In genomic region chr2:60827152-60827428, GRCm38 (mm10) we compare ENCODE assay signal across 17 mouse cellular contexts.
DNase-seq lines count a peak whose midpoint lies in the region; ATAC-seq and TF ChIP-seq lines count a peak whose summit lies in the region.
"Had no signal": no experiment of that assay in that cellular context is flagged by ENCODE, and none has a peak within 500 bp of the region (broad histone marks: within the 10 kb centered on the region; RNA-seq: fewer than 3 reads in every experiment).

No protein-coding gene starts in this region.

- ATAC-seq in heart, embryonic 16.5 days (replicated peaks; ENCODE audit: extremely low read depth, insufficient read depth, low FRiP score) = 0 out of 2 replicates have a peak, but pooled peaks have one; percentile 6
- ATAC-seq in forebrain, embryonic 13.5 days = no peak

- no peaks in the 10 kb centered on the region for H3K27me3 ChIP-seq in heart, embryonic 16.5 days (ENCODE audit: control insufficient read depth, insufficient read depth, low read length)
- H3K27me3 ChIP-seq in myocyte (ENCODE audit: control insufficient read depth, insufficient read depth, insufficient read length) = no peaks in the 10 kb centered on the region
- peaks cover 4% of the 10 kb centered on the region; the same call in 1 of the 2 replicates for H3K27me3 ChIP-seq in forebrain, embryonic 13.5 days
- H3K27me3 ChIP-seq: embryonic facial prominence, embryonic 13.5 days; heart, embryonic 15.5 days; hindbrain, embryonic 13.5 days; limb, embryonic 12.5 days; liver, embryonic 13.5 days; lung, embryonic 15.5 days had no signal

- DNase-seq in heart, postnatal 4 days = no peak
- peak; percentile 51 for DNase-seq in urinary bladder, postnatal 14 days (ENCODE audit: low spot score)
- no peak for DNase-seq in urinary bladder, postnatal 4 days (ENCODE audit: low spot score in 2 of 2)
- DNase-seq in left cerebral cortex, adult 18-20 months (ENCODE audit: low spot score in 2 of 2) = no peak
- DNase-seq: adrenal gland, adult 8-10 months; cerebellum, adult 9-11 months; liver, embryonic 13.5 days; spleen, adult 18-20 months had no signal

- no peak overlapping the region for H3K4me2 ChIP-seq in heart, embryonic 16.5 days (ENCODE audit: low read depth, low read length)
- peak overlapping the region; percentile 37 for H3K4me2 ChIP-seq in myocyte (ENCODE audit: low read depth)
- no peak overlapping the region for H3K4me2 ChIP-seq in forebrain, embryonic 13.5 days
- H3K4me2 ChIP-seq: embryonic facial prominence, embryonic 13.5 days; heart, embryonic 15.5 days; hindbrain, embryonic 13.5 days; limb, embryonic 12.5 days; liver, embryonic 13.5 days; lung, embryonic 15.5 days; midbrain, embryonic 12.5 days had no signal

- H3K4me1 ChIP-seq in heart, embryonic 16.5 days (ENCODE audit: control insufficient read depth, insufficient read depth, low read length) = peaks cover 26% of the 10 kb centered on the region
- H3K4me1 ChIP-seq in forebrain, embryonic 13.5 days = no peaks in the 10 kb centered on the region
- H3K4me1 ChIP-seq: midbrain, embryonic 12.5 days had no signal

- peaks cover 98% of the 10 kb centered on the region for H3K79me2 ChIP-seq in myocyte (ENCODE audit: control insufficient read depth, insufficient read depth)

- no peak overlapping the region; the same call in 1 of the 2 replicates for H3K27ac ChIP-seq in heart, embryonic 16.5 days (ENCODE audit: low read length)
- no peak overlapping the region for H3K27ac ChIP-seq in forebrain, embryonic 13.5 days
- H3K27ac ChIP-seq: embryonic facial prominence, embryonic 13.5 days; hindbrain, embryonic 13.5 days; liver, embryonic 13.5 days; lung, embryonic 15.5 days; midbrain, embryonic 12.5 days had no signal

- no peak overlapping the region for H3K9ac ChIP-seq in heart, embryonic 16.5 days (ENCODE audit: low read length)
- H3K9ac ChIP-seq in forebrain, embryonic 13.5 days = no peak overlapping the region
- H3K9ac ChIP-seq: embryonic facial prominence, embryonic 13.5 days; heart, embryonic 15.5 days; hindbrain, embryonic 13.5 days; limb, embryonic 12.5 days; liver, embryonic 13.5 days; lung, embryonic 15.5 days; midbrain, embryonic 12.5 days had no signal

- H3ac ChIP-seq in myocyte (ENCODE audit: control insufficient read depth, insufficient read length) = no peak overlapping the region

- H3K4me3 ChIP-seq in heart, embryonic 16.5 days (ENCODE audit: low read length) = no peak overlapping the region
- no peak overlapping the region for H3K4me3 ChIP-seq in myocyte
- no peak overlapping the region for H3K4me3 ChIP-seq in forebrain, embryonic 13.5 days
- H3K4me3 ChIP-seq: embryonic facial prominence, embryonic 13.5 days; heart, embryonic 15.5 days; hindbrain, embryonic 13.5 days; limb, embryonic 12.5 days; liver, embryonic 13.5 days; lung, embryonic 15.5 days; midbrain, embryonic 12.5 days had no signal

- 76% methylated on average over 5 of the region's 5 CpGs for WGBS in heart, embryonic 16.5 days
- 85% methylated on average over 5 of the region's 5 CpGs for WGBS in forebrain, embryonic 13.5 days

- H3K36me3 ChIP-seq in heart, embryonic 16.5 days (ENCODE audit: control insufficient read depth, insufficient read depth) = no peaks in the 10 kb centered on the region
- H3K36me3 ChIP-seq in myocyte (ENCODE audit: control insufficient read depth, insufficient read depth) = peaks cover 6% of the 10 kb centered on the region
- H3K36me3 ChIP-seq in forebrain, embryonic 13.5 days (ENCODE audit: poor library complexity, severe bottlenecking) = no peaks in the 10 kb centered on the region
- H3K36me3 ChIP-seq: heart, embryonic 15.5 days; hindbrain, embryonic 13.5 days; limb, embryonic 12.5 days; lung, embryonic 15.5 days; midbrain, embryonic 12.5 days had no signal

- TF ChIP-seq POLR2A in myocyte (IDR thresholded peaks at IDR 0.05; ENCODE audit: insufficient read length, low read depth) = no peak

- H3K9me3 ChIP-seq in heart, embryonic 16.5 days (replicated peaks; ENCODE audit: control insufficient read depth, low read length) = no peaks in the 10 kb centered on the region
- H3K9me3 ChIP-seq in forebrain, embryonic 13.5 days (replicated peaks) = no peaks in the 10 kb centered on the region
- H3K9me3 ChIP-seq: embryonic facial prominence, embryonic 13.5 days; heart, embryonic 15.5 days; hindbrain, embryonic 13.5 days; limb, embryonic 12.5 days; liver, embryonic 13.5 days; lung, embryonic 15.5 days; midbrain, embryonic 12.5 days had no signal

TF ChIP-seq in myocyte, 11 proteins besides CTCF, POLR2A, EP300 and RAD21:
- TF ChIP-seq MYOD1 (IDR thresholded peaks at IDR 0.05; ENCODE audit: control insufficient read depth in 1 of 3, insufficient read length in 2 of 3, low read depth in 2 of 3) = no peak
- no peak for TF ChIP-seq POLR2AphosphoS2 (IDR thresholded peaks at IDR 0.05; ENCODE audit: insufficient read length, low read depth)
- TF ChIP-seq REST (IDR thresholded peaks at IDR 0.05; ENCODE audit: insufficient read depth, insufficient read length) = no peak
- TF ChIP-seq MYOG (IDR thresholded peaks at IDR 0.05; ENCODE audit: control insufficient read depth in 1 of 3, insufficient read depth in 1 of 3, insufficient read length in 2 of 3, low read depth in 2 of 3) = no peak
- no peak for TF ChIP-seq TCF12 (IDR thresholded peaks at IDR 0.05; ENCODE audit: insufficient read depth, poor library complexity, severe bottlenecking)
- TF ChIP-seq CEBPB (IDR thresholded peaks at IDR 0.05; ENCODE audit: insufficient read depth, poor library complexity, severe bottlenecking) = no peak
- no peak for TF ChIP-seq E2F4 (IDR thresholded peaks at IDR 0.05; ENCODE audit: insufficient read depth)
- no peak for TF ChIP-seq USF1 (IDR thresholded peaks at IDR 0.05; ENCODE audit: low read depth)
- TF ChIP-seq SRF (IDR thresholded peaks at IDR 0.05; ENCODE audit: control insufficient read depth, insufficient read length, low read depth) = no peak
- TF ChIP-seq MAX (IDR thresholded peaks at IDR 0.05; ENCODE audit: low read depth) = no peak
- no peak for TF ChIP-seq TCF3 (IDR thresholded peaks at IDR 0.05; ENCODE audit: insufficient read length, low read depth)
